Mouse (Mus musculus) bone marrow, adult 2 months (tissue): ENCODE data around the gene Bmp4.

Source experiments
- CTCF ChIP-seq: fragments of 200-500 bp; IDR thresholded peaks from 2 replicates; pipeline ENCODE4 v1.5.1; 2011; ENCODE audit warnings: low read length, control low read depth; ENCODE audit not compliant: control insufficient read depth, insufficient read depth
- POLR2A ChIP-seq: fragments of 200-500 bp; IDR thresholded peaks from 2 replicates; pipeline ENCODE4 v1.6.1; 2011; ENCODE audit warnings: low read depth, mild to moderate bottlenecking, control low read depth, low read length, borderline replicate concordance; ENCODE audit not compliant: control insufficient read depth

DNA sequence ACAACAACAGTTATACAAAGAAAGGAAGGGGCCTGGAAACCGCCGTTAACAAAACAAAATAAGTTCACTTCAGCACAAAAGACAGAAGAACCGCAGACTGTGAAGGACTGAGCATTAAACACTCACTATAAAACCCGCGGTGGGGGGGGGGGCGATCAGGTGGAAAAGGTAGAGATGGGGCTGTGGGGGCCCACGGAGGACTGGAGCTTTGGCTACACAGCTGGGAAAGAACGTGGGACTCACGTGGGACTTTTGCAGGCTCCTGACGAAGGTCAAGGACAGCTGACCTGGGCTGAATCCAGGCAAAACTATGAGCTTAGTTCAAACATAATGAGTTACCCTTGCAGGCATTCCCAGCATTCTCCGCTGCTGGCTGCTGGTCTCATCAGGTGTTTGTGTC, 28.8 kb upstream of the Bmp4 start:
- TF ChIP-seq CTCF (no peak), POLR2A (no peak)
